Mouse (Mus musculus) E14TG2a.4 (cell line): Measurements from ENCODE around the gene Selenof.

Experiments used
- CTCF ChIP-seq: conservative IDR thresholded peaks from 2 replicates; pipeline ENCODE4 v1.5.1; 2014; ENCODE audit warnings: low read length
- NANOG ChIP-seq: IDR thresholded peaks from 2 replicates; pipeline ENCODE4 v1.6.1; 2014; ENCODE audit warnings: borderline replicate concordance, low read length, mixed read lengths
- POU5F1 ChIP-seq: IDR thresholded peaks from 2 replicates; pipeline ENCODE4 v1.6.1; 2014; ENCODE audit warnings: low read length, borderline replicate concordance

GRCm38 (mm10) chr3:144610759-144611158 is 40.7 kb downstream of the Selenof start:
- TF ChIP-seq CTCF (no peak), NANOG (no peak), POU5F1 (no peak)
